Mouse (Mus musculus): Measurements from ENCODE around the gene Ube2g2.
A peak's percentile ranks its signal among the peaks of the same experiment; 100 is the strongest.

DNA sequence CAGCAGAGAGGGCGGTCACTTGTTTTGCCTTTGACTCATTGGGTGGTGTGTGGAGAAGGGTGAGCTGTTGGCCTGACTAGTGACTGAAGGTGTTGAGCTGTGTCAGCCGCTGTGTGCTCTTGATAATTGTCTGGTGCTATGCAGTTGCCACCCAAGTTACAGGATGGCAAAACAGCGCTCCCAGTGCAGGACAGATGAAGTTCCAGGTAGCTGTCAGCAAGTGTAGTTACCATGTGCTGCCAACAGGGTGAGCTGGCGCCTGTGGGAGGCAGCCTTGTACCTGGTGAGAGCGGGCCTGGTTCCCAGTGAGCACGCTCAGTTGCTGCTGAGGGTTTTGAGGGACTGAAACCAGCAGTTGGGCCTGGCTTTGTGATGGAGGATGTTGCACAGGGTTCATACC, 31.3 kb upstream of the Ube2g2 start:
- TF ChIP-seq CTCF (IDR thresholded peaks at IDR 0.05; ENCODE audit: borderline replicate concordance, extremely low read depth, insufficient read depth, insufficient read length) (peak; percentile 72), POLR2A (IDR thresholded peaks at IDR 0.05; ENCODE audit: borderline replicate concordance, extremely low read depth, insufficient read depth, insufficient read length, poor library complexity, severe bottlenecking) (no peak)
